Mouse (Mus musculus) heart, embryonic 16.5 days (tissue): Measurements from ENCODE around the gene Rnf40. TPM values are rescaled to one million over a fixed set of nuclear protein-coding genes. Genes with fewer than 3 reads are reported as not detected.

Source experiments
- ATAC-seq: fragments of 200-750 bp; cut with Nextera tagmentation; replicated peaks from 2 replicates; pipeline ENCODE4 v1.8.0; 2017; ENCODE audit warnings: moderate number of reproducible peaks; ENCODE audit not compliant: insufficient read depth, low FRiP score; ENCODE audit errors: extremely low read depth
- H3K27ac ChIP-seq: fragments of 300-500 bp; sonication (generic); 2 replicates; pipeline ENCODE4 v1.5.1; 2014; ENCODE audit warnings: mild to moderate bottlenecking, low read length, control low read depth, moderate library complexity
- H3K27me3 ChIP-seq: fragments of 300-500 bp; sonication (generic); 2 replicates; pipeline ENCODE4 v1.6.1; 2014; ENCODE audit warnings: low read length, mixed read lengths; ENCODE audit not compliant: control insufficient read depth, insufficient read depth
- H3K36me3 ChIP-seq: fragments of 300-500 bp; sonication (generic); 2 replicates; pipeline ENCODE4 v1.6.1; 2014; ENCODE audit not compliant: control insufficient read depth, insufficient read depth
- H3K4me1 ChIP-seq: fragments of 300-500 bp; sonication (generic); 2 replicates; pipeline ENCODE4 v1.6.1; 2014; ENCODE audit warnings: low read length, mixed read lengths; ENCODE audit not compliant: control insufficient read depth, insufficient read depth
- H3K4me2 ChIP-seq: fragments of 300-500 bp; sonication (generic); 2 replicates; pipeline ENCODE4 v1.6.1; 2014; ENCODE audit warnings: low read depth, mild to moderate bottlenecking, control low read depth, low read length
- H3K4me3 ChIP-seq: fragments of 300-500 bp; sonication (generic); 2 replicates; pipeline ENCODE4 v1.5.1; 2014; ENCODE audit warnings: mild to moderate bottlenecking, control low read depth, low read length
- H3K9ac ChIP-seq: fragments of 300-500 bp; sonication (generic); 2 replicates; pipeline ENCODE4 v1.6.1; 2014; ENCODE audit warnings: low read length, control low read depth
- H3K9me3 ChIP-seq: fragments of 300-500 bp; sonication (generic); replicated peaks from 2 replicates; pipeline ENCODE4 v1.6.1; 2016; ENCODE audit warnings: low read length; ENCODE audit not compliant: control insufficient read depth
- WGBS: fragments of 180-500 bp; shearing (Covaris S2); extraction: QIAGEN DNeasy Blood & Tissue Kit; methylation state at CpG from one replicate; pipeline ENCODE4 v1.1.7; 2014; 5-methylcytosine and 5-hydroxymethylcytosine counted together
- polyA plus RNA-seq: library from polyadenylated mRNA; unstranded; fragments of >200 nt; fragmentation: Nextera tagmentation; extraction: Ambion mirVana; gene quantifications from 2 replicates; pipeline ENCODE4 v1.2.1, GENCODE M21; 2015

Gene Rnf40
- polyA plus RNA-seq, 1 experiment from 2014 or later, result 31.1 TPM

DNA sequence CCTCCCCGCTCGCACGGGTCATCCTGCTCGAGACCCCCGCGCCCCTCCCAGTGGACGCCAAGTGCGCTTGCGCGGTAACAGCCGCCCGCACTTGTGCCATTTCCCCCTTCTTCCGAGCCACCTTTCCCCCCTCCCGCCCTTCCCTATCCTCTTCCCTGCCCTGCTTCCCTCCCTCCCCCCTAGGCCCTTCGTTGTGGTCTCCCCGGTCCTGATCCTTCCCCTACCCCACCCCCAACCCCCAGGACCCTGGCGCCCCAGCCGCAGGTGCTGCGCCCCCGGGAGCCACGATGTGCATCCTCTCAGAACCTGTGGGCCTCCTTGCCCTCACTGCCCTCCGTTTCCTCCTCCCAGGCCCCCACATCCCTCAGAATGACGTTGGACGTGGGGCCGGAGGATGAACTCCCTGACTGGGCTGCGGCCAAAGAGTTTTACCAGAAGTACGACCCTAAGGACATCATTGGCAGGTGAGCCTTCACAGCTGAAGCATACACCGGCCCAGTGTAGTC, 15.0 kb upstream of the Rnf40 start:
- peak overlapping the region; percentile 77 for H3K27ac ChIP-seq
- peak; percentile 52 for ATAC-seq
- H3K4me1 ChIP-seq, result peaks cover 18% of the 10 kb centered on the region
- H3K9ac ChIP-seq, result peak overlapping the region; percentile 86
- 1% methylated on average over 22 of the region's 28 CpGs for WGBS
- H3K4me2 ChIP-seq, result peak overlapping the region; percentile 98
- H3K9me3 ChIP-seq, result no peaks in the 10 kb centered on the region
- peaks cover 8% of the 10 kb centered on the region for H3K36me3 ChIP-seq
- H3K27me3 ChIP-seq, result no peaks in the 10 kb centered on the region
- peak overlapping the region; percentile 86 for H3K4me3 ChIP-seq

DNA sequence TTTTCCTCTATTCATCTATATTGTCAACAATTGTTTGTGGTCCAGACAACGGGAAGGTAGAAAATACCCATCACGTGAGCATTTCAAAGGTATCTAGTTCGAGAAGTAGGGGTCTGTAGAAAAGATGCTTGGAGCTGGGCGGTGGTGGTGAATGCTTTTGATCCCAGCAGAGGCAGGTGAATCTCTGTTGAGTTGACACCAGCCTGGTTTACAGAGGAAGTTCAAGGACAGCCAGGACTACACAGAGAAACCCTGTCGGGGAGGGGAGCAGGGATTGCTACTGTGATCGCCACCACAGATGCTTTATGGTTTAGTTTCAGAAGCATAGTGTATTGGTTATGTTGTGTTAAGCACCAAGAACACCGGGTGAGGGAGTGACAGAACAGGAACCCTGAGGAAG, 14.5 kb upstream of the Rnf40 start:
- peaks cover 5% of the 10 kb centered on the region for H3K36me3 ChIP-seq
- no peaks in the 10 kb centered on the region for H3K27me3 ChIP-seq
- no peak for ATAC-seq
- 23% methylated on average over 7 of the region's 7 CpGs for WGBS
- H3K9me3 ChIP-seq, result no peaks in the 10 kb centered on the region
- H3K4me2 ChIP-seq, result peak overlapping the region; percentile 98
- peak overlapping the region; percentile 86 for H3K9ac ChIP-seq
- H3K4me3 ChIP-seq, result peak overlapping the region; percentile 86
- H3K4me1 ChIP-seq, result peaks cover 18% of the 10 kb centered on the region
- peak overlapping the region; percentile 77 for H3K27ac ChIP-seq

GRCm38 (mm10) chr7:127583260-127583659, 5.3 kb upstream of the Rnf40 start:
- WGBS, result 90% methylated on average over 6 of the region's 6 CpGs
- Histone ChIP-seq H3K9me3 (no peaks in the 10 kb centered on the region), H3K4me2 (no peak overlapping the region), H3K27me3 (no peaks in the 10 kb centered on the region), H3K36me3 (peaks cover 29% of the 10 kb centered on the region), H3K27ac (no peak overlapping the region), H3K4me3 (no peak overlapping the region), H3K4me1 (peaks cover 6% of the 10 kb centered on the region; the same call in 1 of the 2 replicates), H3K9ac (no peak overlapping the region)
- no peak for ATAC-seq

GRCm38 (mm10) chr7:127585031-127585430, 3.5 kb upstream of the Rnf40 start:
- no peak overlapping the region for H3K9ac ChIP-seq
- no peak overlapping the region for H3K27ac ChIP-seq
- H3K27me3 ChIP-seq, result no peaks in the 10 kb centered on the region
- ATAC-seq, result no peak
- no peak overlapping the region for H3K4me2 ChIP-seq
- H3K4me3 ChIP-seq, result no peak overlapping the region
- peaks cover 12% of the 10 kb centered on the region for H3K4me1 ChIP-seq
- H3K9me3 ChIP-seq, result no peaks in the 10 kb centered on the region
- 81% methylated on average over 7 of the region's 7 CpGs for WGBS
- H3K36me3 ChIP-seq, result peaks cover 27% of the 10 kb centered on the region

DNA sequence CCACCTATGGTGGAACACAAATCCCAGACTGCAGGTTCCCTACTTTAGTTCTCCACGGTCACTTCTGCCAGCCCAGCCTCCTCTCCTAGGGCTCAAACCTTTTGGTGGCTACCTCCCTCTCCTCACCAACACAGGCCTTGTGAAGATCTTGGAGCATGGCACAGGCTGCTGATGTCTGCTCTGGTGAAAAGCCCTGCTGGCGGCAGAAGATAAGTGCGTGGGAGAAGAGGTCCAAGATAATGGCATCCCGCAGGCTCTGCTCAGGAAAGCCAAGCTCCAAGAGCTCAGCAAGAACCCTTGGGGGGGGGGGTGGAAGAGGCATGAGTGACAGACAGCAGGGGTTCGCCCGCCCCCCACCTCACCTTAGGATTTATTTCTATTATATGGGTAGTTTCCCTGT, 2.4 kb upstream of the Rnf40 start:
- Histone ChIP-seq H3K27ac (no peak overlapping the region), H3K9ac (no peak overlapping the region), H3K4me2 (no peak overlapping the region), H3K27me3 (no peaks in the 10 kb centered on the region), H3K4me1 (peaks cover 17% of the 10 kb centered on the region), H3K36me3 (peaks cover 28% of the 10 kb centered on the region), H3K4me3 (no peak overlapping the region), H3K9me3 (no peaks in the 10 kb centered on the region)
- WGBS, result 78% methylated on average over 6 of the region's 6 CpGs
- no peak for ATAC-seq

- Histone ChIP-seq H3K4me3 (peak overlapping the region; percentile 79), H3K9ac (peak overlapping the region; percentile 75), H3K4me1 (peaks cover 21% of the 10 kb centered on the region), H3K36me3 (peaks cover 35% of the 10 kb centered on the region), H3K9me3 (no peaks in the 10 kb centered on the region), H3K4me2 (peak overlapping the region; percentile 96), H3K27ac (peak overlapping the region; percentile 82; the same call in 1 of the 2 replicates), H3K27me3 (no peaks in the 10 kb centered on the region)
- ATAC-seq, result no peak
- 60% methylated on average over 5 of the region's 5 CpGs for WGBS
These were observed 1.4 kb upstream of the Rnf40 start for GRCm38 (mm10) chr7:127587196-127587595.

- WGBS, result 4% methylated on average over 29 of the region's 29 CpGs
- H3K27ac ChIP-seq, result peak overlapping the region; percentile 54; the same call in 1 of the 2 replicates
- no peaks in the 10 kb centered on the region for H3K27me3 ChIP-seq
- peak overlapping the region; percentile 85 for H3K9ac ChIP-seq
- peak overlapping the region; percentile 79 for H3K4me3 ChIP-seq
- H3K36me3 ChIP-seq, result peaks cover 34% of the 10 kb centered on the region
- H3K9me3 ChIP-seq, result no peaks in the 10 kb centered on the region
- H3K4me2 ChIP-seq, result peak overlapping the region; percentile 78
- H3K4me1 ChIP-seq, result peaks cover 21% of the 10 kb centered on the region
- 0 out of 2 replicates have a peak, but pooled peaks have one; percentile 0 for ATAC-seq
These were observed 334 bp downstream of the Rnf40 start for GRCm38 (mm10) chr7:127588901-127589300.

DNA sequence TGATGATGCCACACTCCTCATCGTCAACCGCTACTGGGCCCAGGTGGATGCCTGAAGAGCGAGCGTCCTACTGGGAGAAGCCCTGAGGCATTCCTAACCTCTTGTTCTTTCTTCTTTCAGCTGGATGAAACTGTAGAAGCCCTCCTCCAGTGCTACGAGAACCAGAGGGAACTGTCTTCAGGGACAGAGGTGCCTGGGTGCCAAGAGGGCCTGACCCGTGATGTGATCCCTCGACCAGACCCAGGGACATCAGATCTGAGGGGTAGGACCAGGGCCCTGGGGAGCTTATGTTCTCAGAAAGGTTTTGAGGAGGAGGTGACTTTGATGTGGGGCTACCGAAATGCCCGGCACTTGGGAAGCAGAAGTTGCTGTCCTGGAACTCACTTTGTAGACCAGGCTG, 1.1 kb downstream of the Rnf40 start:
- Histone ChIP-seq H3K27ac (no peak overlapping the region), H3K27me3 (no peaks in the 10 kb centered on the region), H3K4me2 (peak overlapping the region; percentile 78), H3K36me3 (peaks cover 41% of the 10 kb centered on the region), H3K9me3 (no peaks in the 10 kb centered on the region), H3K4me1 (peaks cover 21% of the 10 kb centered on the region), H3K9ac (no peak overlapping the region), H3K4me3 (peak overlapping the region; percentile 79; the same call in 1 of the 2 replicates)
- ATAC-seq, result no peak
- WGBS, result 89% methylated on average over 9 of the region's 9 CpGs

DNA sequence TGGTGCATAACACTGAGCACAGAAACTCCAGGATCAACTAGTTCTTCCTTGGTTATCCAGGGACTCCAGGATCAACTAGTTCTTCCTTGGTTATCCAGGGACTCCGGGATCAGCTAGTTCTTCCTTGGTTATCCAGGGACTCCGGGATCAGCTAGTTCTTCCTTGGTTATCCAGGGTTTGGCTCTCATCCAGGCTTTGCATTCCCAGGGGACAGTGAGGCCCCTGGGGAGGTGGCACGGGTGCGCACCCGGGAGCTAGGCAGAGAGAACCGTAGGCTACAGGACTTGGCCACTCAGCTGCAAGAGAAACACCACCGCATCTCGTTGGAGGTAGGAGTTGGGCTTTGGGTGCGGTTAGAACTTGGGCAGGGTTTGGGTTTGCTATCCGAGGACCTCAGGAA, 2.5 kb downstream of the Rnf40 start:
- ATAC-seq, result no peak
- 67% methylated on average over 10 of the region's 10 CpGs for WGBS

More for the DNA sequence above, 2.5 kb downstream of the Rnf40 start:
- 0 out of 2 replicates have a peak overlapping the region, but pooled peaks have one; percentile 7 for H3K4me2 ChIP-seq
- 0 out of 2 replicates have a peak overlapping the region, but pooled peaks have one; percentile 10 for H3K4me3 ChIP-seq
- peaks cover 21% of the 10 kb centered on the region for H3K4me1 ChIP-seq
- H3K36me3 ChIP-seq, result peaks cover 55% of the 10 kb centered on the region
- H3K9ac ChIP-seq, result no peak overlapping the region
- H3K27me3 ChIP-seq, result no peaks in the 10 kb centered on the region
- no peaks in the 10 kb centered on the region for H3K9me3 ChIP-seq
- H3K27ac ChIP-seq, result no peak overlapping the region
